In the genomic region with DNA sequence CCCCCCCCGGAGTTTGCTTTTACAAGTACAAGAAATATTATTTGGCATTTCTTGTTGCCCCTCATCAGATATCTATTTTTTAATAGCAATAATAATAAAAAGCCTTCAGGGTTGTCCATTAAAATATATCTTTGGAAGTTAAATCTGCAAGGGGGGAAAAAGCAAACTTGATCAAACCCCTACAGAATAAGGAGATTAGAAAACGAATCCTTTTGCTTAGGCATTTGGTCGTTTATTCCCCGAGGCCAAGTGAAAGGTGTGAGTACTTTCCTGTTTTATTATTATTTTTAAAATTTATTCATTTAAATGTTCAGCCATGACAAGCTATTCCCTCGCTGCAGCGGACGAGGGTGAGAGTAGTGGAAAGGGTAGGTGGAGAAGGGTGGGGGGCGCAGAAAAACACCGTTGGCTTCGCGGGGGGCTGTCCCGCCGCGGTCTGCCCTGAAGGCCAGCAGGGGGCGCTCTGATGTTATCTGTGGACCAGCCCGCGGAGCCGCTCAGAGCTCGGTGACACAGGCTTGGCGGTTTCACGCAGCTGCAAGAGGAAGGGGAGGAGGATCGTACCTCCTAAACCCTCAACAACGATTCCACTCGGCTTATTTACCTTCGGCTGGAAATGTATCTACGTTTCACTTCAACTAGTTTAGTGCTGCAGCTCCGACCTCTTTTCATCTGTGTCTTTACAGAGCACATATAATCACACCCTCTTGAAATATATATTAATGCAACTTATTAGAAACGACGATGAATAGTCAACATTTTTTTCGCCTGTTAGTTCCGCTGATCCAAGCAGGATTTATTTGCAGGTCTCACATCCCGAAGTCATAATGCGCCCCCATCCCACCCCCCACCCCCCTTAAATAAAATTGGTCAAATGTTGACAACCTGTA, we compare ENCODE assay signal across 8 mouse cellular contexts.
A peak's percentile ranks its signal among the peaks of the same experiment; 100 is the strongest.
DNase-seq lines count a peak whose midpoint lies in the region; TF ChIP-seq lines count a peak whose summit lies in the region.

No protein-coding gene starts in this region.

- peak overlapping the region; percentile 33; the same call in 1 of the 2 replicates for H3K27ac ChIP-seq in left cerebral cortex, adult 2 months

- intact Hi-C loops in left cerebral cortex, adult 2 months (cut with DNase I) = loop anchor here (1.0 to 10.0 kb wide), 8 partner anchors 107 to 1593 kb away; no protein-coding TSS in a partner anchor

- peak; percentile 94 for TF ChIP-seq CTCF in left cerebral cortex, adult 2 months (IDR thresholded peaks at IDR 0.05)

- H3K4me3 ChIP-seq in left cerebral cortex, adult 2 months = peak overlapping the region; percentile 47

- DNase-seq in WW6 (ENCODE audit: low read depth, low spot score) = peak; percentile 50
- DNase-seq in cerebellum, postnatal 36 days = peak; percentile 47 to 49
- peak; percentile 88 for DNase-seq in gastrocnemius, postnatal 10 days
- peak; percentile 56 for DNase-seq in induced T-regulatory cell, adult 2 months (ENCODE audit: low read depth)
- DNase-seq in left cerebral cortex, adult 2 months (ENCODE audit: extremely low spot score in 1 of 2, low spot score in 2 of 2) = peak; percentile 85 to 86
- peak; percentile 83 for DNase-seq in lung, postnatal 4 days
- DNase-seq in right cerebral cortex, adult 18-20 months = peak; percentile 83
- peak; percentile 89 for DNase-seq in urinary bladder, postnatal 25 days (ENCODE audit: low spot score)

Comparison
In these comparisons a context has a peak if more than half of its experiments do, and no peak if none do; other contexts are left out.
1. Peak in every context shown above with its lines: DNase-seq, H3K4me3 ChIP-seq and H3K27ac ChIP-seq.